Mouse (Mus musculus): ENCODE results near the gene Atg2a.

DNA sequence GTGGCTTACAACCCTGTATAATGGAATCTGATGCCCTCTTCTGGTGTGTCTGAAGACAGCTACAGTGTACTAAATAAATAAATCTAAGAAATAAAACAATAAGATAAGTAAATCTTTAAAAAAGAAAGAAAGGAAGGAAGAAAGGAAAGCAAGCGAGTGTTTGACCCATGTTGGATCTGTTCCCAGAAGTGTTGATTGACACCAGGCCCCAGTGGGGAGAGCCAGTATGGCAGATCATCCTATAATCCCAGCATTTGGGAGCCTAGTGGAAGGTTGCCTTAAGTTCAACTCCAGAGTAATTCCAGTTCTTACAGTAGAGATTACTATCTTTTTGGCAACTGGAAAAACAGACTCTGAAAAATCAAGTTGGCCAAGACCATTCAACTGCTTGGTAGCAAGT, 4.3 kb downstream of the Atg2a start:
- TF ChIP-seq CTCF (IDR thresholded peaks at IDR 0.05; ENCODE audit: low read depth, low read length), result no peak
- TF ChIP-seq POLR2A (IDR thresholded peaks at IDR 0.05; ENCODE audit: borderline replicate concordance, low read depth, low read length), result no peak
